Mouse (Mus musculus): ENCODE measurements at regions not wholly inside any gene's neighbourhood (a gene's known extent, or its start where the extent isn't known, plus 50 kb on each side); places are given as distances from the start of the nearest gene placed in this dataset.
A peak's percentile ranks its signal among the peaks of the same experiment; 100 is the strongest.

- H3K4me2 ChIP-seq (replicated peaks; ENCODE audit: low read depth, low read length) = no peak overlapping the region
- WGBS = 54% methylated on average over 25 of the region's 25 CpGs
These were observed 51.5 kb upstream of the Ryk start for GRCm38 (mm10) chr9:102782926-102783850.

GRCm38 (mm10) chr9:102784329-102785026 lies 50.2 kb upstream of the Ryk start:
- 0 out of 2 replicates have a peak overlapping the region, but pooled peaks have one; percentile 19 for H3K4me2 ChIP-seq (replicated peaks; ENCODE audit: low read depth, low read length)
- no peaks in the 10 kb centered on the region for H3K9me3 ChIP-seq (ENCODE audit: low read length)
- H3K27ac ChIP-seq (ENCODE audit: low read length) = no peak overlapping the region
- H3K36me3 ChIP-seq (ENCODE audit: insufficient read depth, low read length) = no peaks in the 10 kb centered on the region
- H3K9ac ChIP-seq (replicated peaks; ENCODE audit: low read length) = no peak overlapping the region
- peaks cover 31% of the 10 kb centered on the region for H3K4me1 ChIP-seq (ENCODE audit: insufficient read depth, low read length)
- no peak overlapping the region for H3K4me3 ChIP-seq (ENCODE audit: low read length)
- 7% methylated on average over 10 of the region's 10 CpGs for WGBS
- H3K27me3 ChIP-seq (ENCODE audit: insufficient read depth, low read length) = no peaks in the 10 kb centered on the region
- ATAC-seq (ENCODE audit: low FRiP score, low TSS enrichment) = peak; percentile 73; the same call in 1 of the 2 replicates

More at GRCm38 (mm10) chr9:102782926-102783850, 51.5 kb upstream of the Ryk start:
- H3K9me3 ChIP-seq (ENCODE audit: low read length) = no peaks in the 10 kb centered on the region
- H3K9ac ChIP-seq (replicated peaks; ENCODE audit: low read length) = 0 out of 2 replicates have a peak overlapping the region, but pooled peaks have one; percentile 0
- H3K27me3 ChIP-seq (ENCODE audit: insufficient read depth, low read length) = no peaks in the 10 kb centered on the region
- H3K36me3 ChIP-seq (ENCODE audit: insufficient read depth, low read length) = no peaks in the 10 kb centered on the region
- H3K4me3 ChIP-seq (ENCODE audit: low read length) = no peak overlapping the region
- H3K27ac ChIP-seq (ENCODE audit: low read length) = peak overlapping the region; percentile 40; the same call in 1 of the 2 replicates
- ATAC-seq (ENCODE audit: low FRiP score, low TSS enrichment) = no peak
- peaks cover 44% of the 10 kb centered on the region for H3K4me1 ChIP-seq (ENCODE audit: insufficient read depth, low read length)

Data from kidney, embryonic 16.5 days (tissue).